Mouse (Mus musculus) thymus, adult 2 months (tissue): ENCODE results near the gene Grem2.

Experiments used
- CTCF ChIP-seq: fragments of 200-500 bp; IDR thresholded peaks from 2 replicates; pipeline ENCODE4 v1.5.1; 2012; ENCODE audit warnings: mild to moderate bottlenecking, control low read depth, low read length, moderate library complexity, borderline replicate concordance; ENCODE audit not compliant: control insufficient read depth, poor library complexity, insufficient read depth; ENCODE audit errors: extremely low read depth
- POLR2A ChIP-seq: fragments of 200-500 bp; IDR thresholded peaks from 2 replicates; pipeline ENCODE4 v1.6.1; 2012; ENCODE audit warnings: mild to moderate bottlenecking, low read length, control low read depth, moderate library complexity; ENCODE audit not compliant: control insufficient read depth, poor library complexity, insufficient read depth; ENCODE audit errors: extremely low read depth

GRCm38 (mm10) chr1:174788617-174789016 lies 133.0 kb downstream of the Grem2 start:
- no peak for TF ChIP-seq POLR2A
- TF ChIP-seq CTCF = no peak
